Mouse (Mus musculus) MEL (cell line): ENCODE measurements around the gene Cetn3. TPM values are rescaled to one million over a fixed set of nuclear protein-coding genes. Genes with fewer than 3 reads are reported as not detected.
A peak's percentile ranks its signal among the peaks of the same experiment; 100 is the strongest.

Source experiments
- DNase-seq: peaks from one replicate; pipeline ENCODE4 v3.0.0; 2011; ENCODE audit warnings: low read depth, low spot score
- H3K27ac ChIP-seq: 2 replicates; pipeline ENCODE4 v1.5.1; 2012; ENCODE audit warnings: low read depth, mild to moderate bottlenecking, control low read depth, low read length, moderate library complexity; ENCODE audit not compliant: control insufficient read depth
- H3K27me3 ChIP-seq, 2 experiments: fragments of 150-350 bp in 1 of 2; sonication (generic) in 1 of 2; 2 replicates each; pipeline ENCODE4 v1.6.1; 2012; ENCODE audit warnings: low read length in 2 of 2, mild to moderate bottlenecking in 2 of 2, improper control_type of control experiment in 1 of 2, moderate library complexity in 1 of 2; ENCODE audit not compliant: insufficient read depth in 2 of 2, control insufficient read depth in 1 of 2
- H3K36me3 ChIP-seq, 2 experiments: 2 replicates each; pipeline ENCODE4 v1.6.1; 2012 to 2014; ENCODE audit warnings: low read length in 2 of 2, improper control_type of control experiment in 1 of 2, inconsistent platforms in 1 of 2, mild to moderate bottlenecking in 1 of 2; ENCODE audit not compliant: insufficient read depth in 2 of 2, control insufficient read depth in 1 of 2
- H3K4me1 ChIP-seq, 2 experiments: fragments of 150-350 bp in 1 of 2; sonication (generic) in 1 of 2; 2 replicates each; pipeline ENCODE4 v1.6.1; 2012; ENCODE audit warnings: low read length in 2 of 2, improper control_type of control experiment in 1 of 2, mild to moderate bottlenecking in 1 of 2; ENCODE audit not compliant: insufficient read depth in 2 of 2, control insufficient read depth in 1 of 2
- H3K4me3 ChIP-seq, 2 experiments: fragments of 150-350 bp in 1 of 2; sonication (generic) in 1 of 2; 2 replicates each; pipeline ENCODE4 v1.5.1; 2012; ENCODE audit warnings: low read depth in 2 of 2, low read length in 2 of 2, mild to moderate bottlenecking in 2 of 2, moderate library complexity in 2 of 2, control low read depth in 1 of 2, improper control_type of control experiment in 1 of 2; ENCODE audit not compliant: control insufficient read depth in 1 of 2, insufficient read depth in 1 of 2
- H3K79me2 ChIP-seq: 2 replicates; pipeline ENCODE4 v1.6.1; 2012; ENCODE audit warnings: mild to moderate bottlenecking, low read length, moderate library complexity; ENCODE audit not compliant: control insufficient read depth, poor library complexity, insufficient read depth
- H3K9ac ChIP-seq: 2 replicates; pipeline ENCODE4 v1.6.1; 2012; ENCODE audit warnings: low read depth, mild to moderate bottlenecking, control low read depth, low read length, moderate library complexity; ENCODE audit not compliant: control insufficient read depth, poor library complexity, severe bottlenecking
- H3K9me3 ChIP-seq: fragments of 150-350 bp; sonication (generic); replicated peaks from 2 replicates; pipeline ENCODE4 v1.6.1; 2012; ENCODE audit warnings: mild to moderate bottlenecking, low read length, improper control_type of control experiment, moderate library complexity; ENCODE audit not compliant: insufficient read depth
- CHD1 ChIP-seq: IDR thresholded peaks from 2 replicates; pipeline ENCODE4 v1.6.1; 2012; ENCODE audit warnings: low read depth, mild to moderate bottlenecking, inconsistent platforms, low read length, improper control_type of control experiment
- CHD2 ChIP-seq: IDR thresholded peaks from 2 replicates; pipeline ENCODE4 v1.6.1; 2011; ENCODE audit warnings: low read length, improper control_type of control experiment
- CTCF ChIP-seq, 3 experiments: IDR thresholded peaks in 2 of 3; conservative IDR thresholded peaks in 1 of 3; 2 replicates each; pipeline ENCODE4 v1.5.1; 2011 to 2012; ENCODE audit warnings: low read length in 3 of 3, low read depth in 2 of 3, mild to moderate bottlenecking in 2 of 3, improper control_type of control experiment in 1 of 3, inconsistent platforms in 1 of 3, mixed read lengths in 1 of 3, moderate library complexity in 1 of 3; ENCODE audit not compliant: control insufficient read depth in 1 of 3, insufficient read depth in 1 of 3, poor library complexity in 1 of 3, severe bottlenecking in 1 of 3
- EP300 ChIP-seq, 2 experiments: IDR thresholded peaks; 2 replicates each; pipeline ENCODE4 v1.6.1; 2011; ENCODE audit warnings: improper control_type of control experiment in 2 of 2, low read length in 2 of 2, low read depth in 1 of 2, mild to moderate bottlenecking in 1 of 2
- GABPA ChIP-seq: IDR thresholded peaks from 2 replicates; pipeline ENCODE4 v1.6.1; 2012; ENCODE audit warnings: low read depth, mild to moderate bottlenecking, inconsistent platforms, low read length, improper control_type of control experiment, moderate library complexity
- KAT2A ChIP-seq: conservative IDR thresholded peaks from 2 replicates; pipeline ENCODE4 v1.6.1; 2012; ENCODE audit warnings: low read depth, low read length, improper control_type of control experiment, inconsistent platforms
- MAX ChIP-seq: IDR thresholded peaks from 2 replicates; pipeline ENCODE4 v1.6.1; 2011; ENCODE audit warnings: low read length, improper control_type of control experiment
- MAZ ChIP-seq: IDR thresholded peaks from 2 replicates; pipeline ENCODE4 v1.6.1; 2012; ENCODE audit warnings: low read depth, mild to moderate bottlenecking, inconsistent platforms, low read length, improper control_type of control experiment
- MXI1 ChIP-seq: IDR thresholded peaks from 2 replicates; pipeline ENCODE4 v1.6.1; 2011; ENCODE audit warnings: mild to moderate bottlenecking, low read depth, low read length, improper control_type of control experiment
- POLR2A ChIP-seq, 2 experiments: IDR thresholded peaks; 2 replicates each; pipeline ENCODE4 v1.6.1; 2011 to 2012; ENCODE audit warnings: low read length in 2 of 2, mild to moderate bottlenecking in 2 of 2, control low read depth in 1 of 2, improper control_type of control experiment in 1 of 2, low read depth in 1 of 2, moderate library complexity in 1 of 2; ENCODE audit not compliant: control insufficient read depth in 1 of 2, insufficient read depth in 1 of 2, poor library complexity in 1 of 2
- POLR2AphosphoS2 ChIP-seq: IDR thresholded peaks from 2 replicates; pipeline ENCODE4 v1.6.1; 2011; ENCODE audit warnings: low read length, improper control_type of control experiment
- RAD21 ChIP-seq: IDR thresholded peaks from 2 replicates; pipeline ENCODE4 v1.6.1; 2011; ENCODE audit warnings: mild to moderate bottlenecking, low read depth, low read length, improper control_type of control experiment
- SIN3A ChIP-seq: IDR thresholded peaks from 2 replicates; pipeline ENCODE4 v1.6.1; 2012; ENCODE audit warnings: low read length, improper control_type of control experiment, inconsistent platforms
- SMC3 ChIP-seq: IDR thresholded peaks from 2 replicates; pipeline ENCODE4 v1.6.1; 2011; ENCODE audit warnings: low read depth, low read length, improper control_type of control experiment
- TBP ChIP-seq: IDR thresholded peaks from 2 replicates; pipeline ENCODE4 v1.8.0; 2011; ENCODE audit warnings: low read depth, low read length, improper control_type of control experiment
- USF1 ChIP-seq: IDR thresholded peaks from 2 replicates; pipeline ENCODE4 v1.6.1; 2014; ENCODE audit warnings: low read depth, mild to moderate bottlenecking, inconsistent platforms, low read length, improper control_type of control experiment, moderate library complexity
- ZC3H11A ChIP-seq: IDR thresholded peaks from 2 replicates; pipeline ENCODE4 v1.6.1; 2012; ENCODE audit warnings: low read depth, mild to moderate bottlenecking, inconsistent platforms, low read length, improper control_type of control experiment
- ZKSCAN1 ChIP-seq: IDR thresholded peaks from 2 replicates; pipeline ENCODE4 v1.6.1; 2012; ENCODE audit warnings: low read depth, mild to moderate bottlenecking, inconsistent platforms, low read length, improper control_type of control experiment, moderate library complexity
- ZNF384 ChIP-seq: IDR thresholded peaks from 2 replicates; pipeline ENCODE4 v1.6.1; 2012; ENCODE audit warnings: low read depth, mild to moderate bottlenecking, inconsistent platforms, low read length, improper control_type of control experiment
- polyA plus RNA-seq, 2 experiments: library from polyadenylated mRNA; stranded (reverse) in 1 of 2; unstranded in 1 of 2; fragments of >175 nt in 1 of 2; fragments of >200 nt in 1 of 2; gene quantifications; 2 replicates each; pipeline versions ENCODE4 v1.2.1 to v1.2.4; 2012; ENCODE audit warnings: low replicate concordance in 2 of 2, low read depth in 1 of 2; ENCODE audit not compliant: insufficient read length in 2 of 2, insufficient read depth in 1 of 2, missing spikeins in 1 of 2
- total RNA-seq: library from RNA; depleted of rRNA; stranded (reverse); fragments of 300-350 nt; gene quantifications from 2 replicates; pipeline ENCODE4 v1.2.3, GENCODE M21; 2012

Cetn3 gene
- total and polyA plus RNA-seq, 3 experiments = 70.2 to 101 TPM; not detected in 1

- DNase-seq = no peak
- Histone ChIP-seq H3K27ac (no peak overlapping the region), H3K9me3 (no peaks in the 10 kb centered on the region), H3K79me2 (no peaks in the 10 kb centered on the region), H3K4me3 (no peak overlapping the region), H3K27me3 (no peaks in the 10 kb centered on the region; a peak in 1 of 4 replicates), H3K36me3 (no peaks in the 10 kb centered on the region; a peak in 1 of 4 replicates), H3K9ac (no peak overlapping the region), H3K4me1 (no peaks in the 10 kb centered on the region; a peak in 1 of 4 replicates)
- no peak for TF ChIP-seq CHD2
- no peak for TF ChIP-seq CHD1
- TF ChIP-seq POLR2A (IDR thresholded peaks at IDR 0.05; ENCODE audit: control insufficient read depth in 1 of 2, insufficient read depth in 1 of 2, low read depth in 1 of 2, low read length in 2 of 2, poor library complexity in 1 of 2) = no peak
- TF ChIP-seq MAZ = no peak
- TF ChIP-seq RAD21 = no peak
- TF ChIP-seq GABPA = no peak
- TF ChIP-seq ZKSCAN1 = no peak
- TF ChIP-seq EP300 (IDR thresholded peaks at IDR 0.05; ENCODE audit: low read depth in 1 of 2, low read length in 2 of 2) = no peak
- no peak for TF ChIP-seq SMC3
- TF ChIP-seq TBP = no peak
- TF ChIP-seq POLR2AphosphoS2 = no peak
- no peak for TF ChIP-seq USF1
These were observed 25.7 kb upstream of the Cetn3 start for GRCm38 (mm10) chr13:81757058-81757660.

GRCm38 (mm10) chr13:81760379-81760778, 22.5 kb upstream of the Cetn3 start:
- TF ChIP-seq CHD2 = no peak
- no peak for TF ChIP-seq MAX
- no peak for TF ChIP-seq KAT2A
- 0 out of 2 replicates have a peak, but pooled peaks have one; percentile 11 for TF ChIP-seq ZNF384
- TF ChIP-seq POLR2AphosphoS2 = no peak
- peak; percentile 45 to 95 (median 78) for TF ChIP-seq CTCF (IDR thresholded peaks at IDR 0.05 in 2 of 3, conservative IDR thresholded peaks at IDR 0.05 in 1 of 3; ENCODE audit: control insufficient read depth in 1 of 3, insufficient read depth in 1 of 3, low read depth in 2 of 3, low read length in 3 of 3, poor library complexity in 1 of 3, severe bottlenecking in 1 of 3)
- TF ChIP-seq MXI1 = no peak
- peak; percentile 92 for TF ChIP-seq RAD21
- peak; percentile 98 for TF ChIP-seq SMC3
- TF ChIP-seq ZC3H11A = peak; percentile 91
- TF ChIP-seq SIN3A = peak; percentile 44; the same call in 1 of the 2 replicates
- no peak overlapping the region for H3K27ac ChIP-seq
- no peaks in the 10 kb centered on the region; a peak in 1 of 4 replicates for H3K36me3 ChIP-seq
- no peaks in the 10 kb centered on the region for H3K9me3 ChIP-seq
- no peaks in the 10 kb centered on the region; a peak in 1 of 4 replicates for H3K27me3 ChIP-seq
- H3K79me2 ChIP-seq = no peaks in the 10 kb centered on the region
- no peaks in the 10 kb centered on the region; a peak in 1 of 4 replicates for H3K4me1 ChIP-seq
- peak; percentile 75 for DNase-seq
- no peak overlapping the region for H3K9ac ChIP-seq
- H3K4me3 ChIP-seq = no peak overlapping the region
